Mouse (Mus musculus): ENCODE results near the gene Apol7e.

DNA sequence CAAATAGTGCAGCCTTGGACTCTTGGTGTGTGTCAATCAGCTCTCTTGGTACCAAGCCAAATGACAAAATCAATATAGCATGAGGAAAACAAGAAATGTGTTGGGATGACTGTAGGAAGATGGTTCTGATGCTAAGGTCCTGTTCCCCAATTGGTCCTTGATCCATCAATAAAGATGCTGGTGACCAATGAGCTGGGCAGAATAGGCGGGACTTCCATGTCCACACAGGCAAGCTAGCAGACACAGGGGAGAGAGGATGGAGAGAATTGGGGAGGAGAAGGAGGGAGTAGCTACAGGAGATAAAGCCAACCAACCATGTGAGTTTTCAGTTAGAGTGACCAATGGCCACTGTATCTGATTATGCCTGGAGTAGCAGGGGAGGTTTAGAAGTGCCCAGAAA lies 47.7 kb downstream of the Apol7e start:
- TF ChIP-seq ZNF384 (IDR thresholded peaks at IDR 0.05; ENCODE audit: low read depth, low read length) (no peak), MAFK (IDR thresholded peaks at IDR 0.05; ENCODE audit: insufficient read depth, low read depth, low read length) (no peak)

Data from ES-E14 (cell line).